Mouse (Mus musculus): ENCODE measurements at regions not wholly inside any gene's neighbourhood (a gene's known extent, or its start where the extent isn't known, plus 50 kb on each side); places are given as distances from the start of the nearest gene placed in this dataset.

DNA sequence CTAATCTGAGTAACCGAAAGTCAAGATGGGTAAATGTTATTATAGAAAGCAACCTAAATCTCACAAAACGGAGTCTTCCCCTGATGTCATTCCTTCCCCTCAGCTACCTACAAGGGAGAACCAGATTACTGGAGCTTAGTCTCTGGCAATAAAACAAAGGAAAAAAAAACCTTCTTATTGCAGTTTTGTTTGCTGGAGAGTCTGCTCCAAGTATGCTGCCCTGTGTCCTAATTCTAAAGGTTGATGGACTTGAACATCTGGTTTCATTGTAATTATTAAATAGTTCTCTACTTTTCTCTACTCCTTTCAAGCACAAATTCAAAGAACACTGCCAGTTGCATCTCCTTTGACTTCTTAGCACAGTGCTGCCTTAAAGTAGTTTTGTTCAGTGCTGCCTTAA is 209.4 kb upstream of the Prmt6 start:
- peak; percentile 5 to 23 for DNase-seq

DNA sequence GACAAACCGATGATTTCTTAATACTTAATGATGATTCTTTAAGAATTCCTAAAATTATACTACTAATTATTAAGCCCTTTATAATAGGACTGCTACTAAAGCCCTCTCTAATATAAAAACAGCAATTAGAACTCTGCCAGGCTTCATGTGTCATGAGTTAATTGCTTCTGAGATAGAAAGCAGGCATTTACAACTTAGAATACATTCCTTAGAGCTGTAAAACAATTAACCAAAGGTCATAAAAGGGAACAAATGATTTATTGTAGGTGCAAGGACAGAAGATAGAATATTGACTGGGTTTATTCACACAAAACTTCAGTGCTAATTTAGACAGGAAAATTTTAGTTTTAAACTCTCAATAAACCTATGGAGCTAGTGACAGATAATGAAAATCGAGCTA is 208.1 kb upstream of the Prmt6 start:
- no peak for DNase-seq

DNA sequence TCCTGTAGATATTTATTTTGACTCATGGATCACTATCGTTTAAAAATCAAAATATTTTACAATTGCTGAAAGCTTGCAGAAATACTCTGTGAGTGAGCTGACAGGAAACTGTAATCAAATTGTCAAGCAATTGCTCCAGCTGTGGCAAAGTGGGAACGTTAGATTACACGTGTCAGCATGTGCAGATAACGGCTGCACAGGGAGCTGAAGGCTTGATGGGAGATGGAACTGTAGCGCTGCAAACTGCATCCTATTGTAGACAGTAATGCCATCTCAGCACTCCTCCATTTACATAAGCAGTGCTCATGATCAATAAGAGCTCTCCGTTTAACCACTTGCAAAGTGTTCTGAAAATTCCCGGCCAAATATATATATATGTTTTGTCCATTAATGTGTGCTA is 201.7 kb upstream of the Prmt6 start:
- no peak for DNase-seq

Measured in kidney, postnatal 36 days (tissue).